Mouse (Mus musculus) kidney, postnatal 10 days (tissue): ENCODE results near the gene Nrbp1.
"Not testable (repeated sequence)": the region's sequence is repeated elsewhere in the genome, so short reads cannot be mapped to it uniquely, and the experiment has no call there.

ENCODE experiments used
- DNase-seq: peaks from one replicate; pipeline ENCODE4 v3.0.0; 2021; ENCODE audit warnings: mixed read lengths

Gene Nrbp1

DNA sequence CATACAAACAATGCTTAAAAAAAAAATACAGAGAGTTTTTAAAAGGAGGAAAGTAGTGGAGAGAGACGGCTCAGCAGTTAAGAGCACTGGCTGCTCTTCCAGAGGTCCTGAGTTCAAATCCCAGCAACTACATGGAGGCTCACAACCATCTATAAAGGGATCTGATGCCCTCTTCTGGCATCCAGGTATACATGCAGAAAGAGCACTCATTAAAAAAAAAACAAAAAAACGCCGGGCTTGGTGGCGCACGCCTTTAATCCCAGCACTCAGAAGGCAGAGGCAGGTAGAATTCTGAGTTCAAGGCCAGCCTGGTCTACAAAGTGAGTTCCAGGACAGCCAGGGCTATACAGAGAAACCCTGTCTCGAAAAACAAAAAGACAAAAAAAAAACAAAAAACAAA, 24.1 kb upstream of the Nrbp1 start:
- DNase-seq: not testable (repeated sequence)

DNA sequence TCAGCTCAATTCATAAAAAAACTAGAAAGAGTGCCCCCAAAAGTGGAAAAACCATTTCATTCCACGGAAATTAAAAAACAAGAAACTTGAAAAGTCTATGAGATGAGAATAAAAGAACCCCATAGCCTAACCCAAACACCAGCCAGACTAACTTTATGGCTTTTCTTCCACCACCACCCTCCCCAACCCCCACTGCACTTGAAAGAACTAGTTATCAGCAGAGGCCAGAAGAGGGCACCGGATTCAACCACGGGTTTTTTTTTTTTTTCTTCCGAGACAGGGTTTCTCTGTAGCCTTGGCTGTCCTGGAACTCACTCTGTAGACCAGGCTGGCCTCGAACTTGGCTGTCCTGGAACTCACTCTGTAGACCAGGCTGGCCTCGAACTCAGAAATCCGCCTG, 22.4 kb upstream of the Nrbp1 start:
- DNase-seq: no peak

DNA sequence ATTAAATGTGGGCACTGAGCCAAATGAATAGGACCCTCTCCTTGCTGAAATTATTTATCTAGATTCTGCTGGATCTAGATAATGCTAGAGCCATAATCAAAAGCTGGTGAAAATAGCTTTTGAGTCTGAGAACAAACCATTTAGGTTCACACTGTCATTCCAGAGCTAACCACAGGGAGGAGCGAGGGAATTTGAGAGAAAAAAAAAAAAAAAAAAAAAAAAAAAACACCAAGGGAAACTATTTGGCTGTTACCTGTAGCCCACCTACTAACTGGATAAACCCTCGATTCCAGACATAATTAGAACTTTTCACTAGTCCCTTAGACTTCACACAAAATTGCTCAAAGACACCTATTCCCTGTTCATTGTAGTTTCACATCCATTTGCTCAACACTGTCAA, 21.6 kb upstream of the Nrbp1 start:
- DNase-seq: peak; percentile 45

DNA sequence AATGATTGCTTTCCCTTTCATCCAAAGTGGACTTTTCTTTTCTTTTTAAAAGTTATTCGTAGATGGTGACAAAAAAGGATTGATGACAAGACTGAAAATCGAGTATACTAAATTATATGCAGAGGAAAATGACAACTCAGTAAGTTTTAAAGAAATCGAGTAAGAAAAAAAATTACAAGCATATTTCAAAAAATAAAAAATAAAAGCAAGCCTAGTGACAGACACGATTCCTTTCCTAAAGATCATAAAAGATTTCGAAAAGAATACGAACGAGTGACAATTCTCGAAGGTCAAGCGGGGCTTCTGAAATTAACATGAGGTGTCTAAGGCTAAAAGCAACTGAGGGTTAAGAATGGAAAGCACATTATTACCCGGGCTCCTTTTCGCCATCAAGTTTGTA, 21.2 kb upstream of the Nrbp1 start:
- DNase-seq: no peak

DNA sequence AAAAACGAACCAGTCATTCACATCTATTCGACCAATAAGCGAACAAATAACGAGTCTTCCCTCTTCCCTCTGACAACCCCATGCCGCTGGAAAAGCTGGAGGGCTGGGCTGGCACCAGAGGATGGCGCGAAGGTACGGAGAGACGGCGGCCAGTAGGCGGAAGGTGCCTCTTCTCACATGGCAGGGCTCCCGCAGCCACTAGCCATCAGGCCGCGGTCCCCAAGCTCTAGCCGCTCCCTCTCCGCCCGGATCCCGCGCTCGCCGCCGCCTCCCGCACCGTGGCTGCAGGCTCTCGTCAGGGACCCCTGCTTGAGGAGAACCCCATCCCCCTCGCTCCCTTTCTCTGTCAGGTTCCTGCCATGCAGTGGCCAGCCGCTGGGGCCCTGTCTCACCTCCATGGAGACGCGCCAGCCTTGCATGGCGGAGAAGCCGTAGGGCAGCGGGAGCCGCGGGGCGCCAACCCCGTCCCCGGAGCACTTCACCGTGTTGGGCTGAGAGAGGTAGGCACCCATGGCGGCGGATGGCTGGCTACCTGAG, 20.7 kb upstream of the Nrbp1 start:
- peak; percentile 71 for DNase-seq

DNA sequence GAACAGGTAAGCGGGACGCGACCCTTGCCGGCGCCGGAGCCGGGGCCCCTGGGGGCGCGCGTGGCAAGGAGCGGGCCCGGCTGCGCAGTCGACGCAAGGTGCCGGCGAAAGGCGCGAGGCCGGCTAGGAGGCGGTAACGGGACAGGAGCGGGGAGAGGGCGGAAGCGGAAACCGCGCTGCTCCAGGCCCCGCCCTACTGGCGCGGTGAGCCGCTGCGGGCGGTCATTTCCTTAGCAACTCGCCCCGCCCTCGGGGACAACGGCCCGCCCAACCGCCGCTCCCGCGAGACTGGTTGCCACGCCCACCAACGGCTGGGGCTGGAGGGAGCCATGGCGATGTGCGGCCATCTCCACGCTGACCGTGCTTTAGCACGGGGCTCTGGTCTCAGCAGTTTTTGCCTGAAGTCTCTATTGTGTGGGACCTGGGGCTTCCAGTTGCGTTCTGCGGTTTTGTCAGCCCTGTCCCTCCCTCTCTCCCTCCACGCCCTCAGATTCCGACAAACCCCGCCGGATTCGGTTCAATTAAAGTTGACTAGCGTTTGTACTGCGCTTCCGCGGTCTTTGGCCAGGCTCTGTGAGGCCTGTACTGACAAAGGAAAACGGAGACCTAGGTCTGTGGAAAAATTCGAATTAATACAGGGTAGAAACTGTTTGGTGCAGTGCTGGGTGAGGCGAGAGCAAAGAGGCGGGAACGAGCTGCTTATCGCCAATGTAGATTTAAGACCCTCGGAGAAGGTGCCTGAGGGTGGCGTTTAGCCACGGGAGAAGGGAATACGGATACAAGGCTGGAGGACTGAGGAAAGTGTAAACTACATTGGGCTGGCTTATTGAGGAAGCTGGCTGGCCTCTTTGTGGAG, 20.0 kb upstream of the Nrbp1 start, which contains the start of gene Ppm1g:
Ppm1g (minus strand) TSS at position 240 of the 856 bp plus-strand sequence.
- DNase-seq: peak; percentile 99

DNA sequence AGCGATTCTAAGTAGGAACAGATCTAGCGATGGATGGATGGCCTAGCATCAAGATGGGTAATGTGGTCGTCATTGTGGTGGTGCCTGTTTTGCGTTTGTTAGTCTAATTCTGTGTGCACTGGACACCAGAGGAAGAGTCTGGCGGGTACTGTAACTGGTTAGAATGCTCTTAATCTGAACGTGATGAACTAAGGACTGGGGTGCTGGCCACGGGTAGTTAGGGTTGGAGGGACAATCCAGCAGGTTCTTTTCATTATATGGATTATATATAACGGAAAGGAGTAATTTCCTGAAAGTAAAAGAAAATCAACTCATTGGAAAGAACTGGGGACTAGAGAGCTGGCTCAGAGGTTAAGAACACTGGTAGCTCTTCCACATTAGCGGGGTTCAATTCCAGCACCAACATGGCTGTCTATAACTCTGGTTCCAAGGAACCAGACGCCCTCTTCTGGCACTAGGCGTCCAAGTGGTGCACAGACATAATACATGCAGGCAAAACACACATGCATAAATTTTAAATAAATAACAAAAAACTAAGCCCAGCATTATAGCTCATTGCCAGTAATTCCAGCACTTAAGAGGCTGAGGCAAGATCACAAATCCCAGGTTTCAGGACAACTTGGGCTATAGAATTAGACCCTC, 19.2 kb upstream of the Nrbp1 start:
- peak; percentile 69 for DNase-seq

DNA sequence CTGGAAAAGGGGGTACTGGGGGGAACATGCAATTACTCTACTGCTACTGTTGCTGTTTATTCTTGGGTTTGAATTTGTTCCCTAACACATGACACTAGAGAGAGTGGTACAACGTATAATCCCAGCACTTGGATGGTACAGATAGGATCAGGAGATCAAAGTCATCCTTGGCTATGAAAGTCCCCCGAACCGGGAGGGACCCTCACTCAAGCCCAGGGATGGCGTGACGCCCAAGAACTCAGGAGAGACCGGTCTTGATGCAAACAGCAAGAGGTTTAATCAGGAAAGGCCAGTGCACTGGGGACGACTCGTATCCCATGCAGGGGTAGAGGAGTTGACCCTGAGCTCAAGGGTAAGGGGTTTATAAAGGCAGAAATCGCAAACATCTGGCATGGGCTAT, 18.0 kb upstream of the Nrbp1 start:
- no peak for DNase-seq

DNA sequence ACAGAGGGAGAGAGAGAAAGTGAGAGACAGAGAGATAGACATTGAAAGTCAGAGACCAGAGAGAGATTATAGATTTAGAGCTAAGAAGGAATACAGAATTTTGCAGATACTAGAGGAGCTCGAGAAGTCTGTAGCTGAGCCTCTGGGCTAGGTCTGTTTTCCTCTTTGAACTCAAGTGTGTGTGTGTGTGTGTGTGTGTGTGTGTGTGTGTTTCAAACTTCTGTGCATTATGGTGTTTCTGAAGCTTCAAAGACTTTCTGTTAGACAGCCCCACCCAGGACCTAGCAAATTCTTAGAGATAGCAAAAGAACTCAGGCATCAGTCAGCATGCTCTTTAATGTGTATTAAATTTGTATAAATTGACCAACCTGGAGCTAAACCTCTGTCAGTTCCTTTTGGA, 14.0 kb upstream of the Nrbp1 start:
- no peak for DNase-seq

DNA sequence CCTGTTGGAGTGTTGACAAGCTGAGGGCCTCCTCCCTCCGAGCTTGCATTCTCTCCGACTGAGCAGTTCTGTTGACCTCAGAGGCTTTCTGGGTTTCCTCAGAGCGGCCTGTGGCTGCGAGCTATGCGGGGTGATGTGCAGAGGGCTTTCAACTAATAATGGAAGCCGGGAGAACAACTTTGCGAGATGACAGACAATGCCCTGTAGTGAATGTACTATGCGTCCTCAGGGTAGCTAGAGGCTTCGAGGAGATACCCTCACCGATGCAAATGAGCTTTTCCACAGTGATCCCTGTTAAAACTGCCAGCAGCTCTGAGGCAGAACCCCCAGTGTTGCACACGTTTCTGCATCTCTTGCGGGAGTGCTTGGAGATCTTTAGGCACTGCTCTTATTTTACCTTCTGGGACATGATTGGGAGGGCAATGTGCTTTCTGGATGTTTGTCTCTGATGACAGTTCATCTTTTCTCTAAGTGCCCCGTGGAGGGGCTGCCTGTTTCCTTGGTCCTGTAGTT, 914 bp downstream of the Nrbp1 start:
- DNase-seq: no peak

DNA sequence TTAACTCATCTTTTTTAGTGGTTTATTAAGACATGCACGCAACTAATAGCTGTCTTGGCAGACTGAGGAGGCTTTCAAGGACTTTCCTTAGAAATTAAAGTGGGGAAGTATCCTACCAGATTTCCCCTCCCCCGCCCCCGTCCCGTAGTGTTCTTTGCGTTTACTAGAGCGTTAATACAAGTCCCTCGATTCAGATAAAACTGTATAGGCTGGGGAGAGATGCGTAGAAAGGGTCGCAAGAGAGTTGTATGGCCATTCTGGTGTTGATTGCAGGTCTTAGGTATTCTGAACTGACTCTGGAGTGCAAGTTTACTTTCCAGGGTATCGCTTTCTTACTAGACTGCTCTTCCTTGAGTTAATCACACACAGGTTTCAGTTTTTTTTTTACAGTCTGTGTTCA, 1.5 kb downstream of the Nrbp1 start:
- no peak for DNase-seq

DNA sequence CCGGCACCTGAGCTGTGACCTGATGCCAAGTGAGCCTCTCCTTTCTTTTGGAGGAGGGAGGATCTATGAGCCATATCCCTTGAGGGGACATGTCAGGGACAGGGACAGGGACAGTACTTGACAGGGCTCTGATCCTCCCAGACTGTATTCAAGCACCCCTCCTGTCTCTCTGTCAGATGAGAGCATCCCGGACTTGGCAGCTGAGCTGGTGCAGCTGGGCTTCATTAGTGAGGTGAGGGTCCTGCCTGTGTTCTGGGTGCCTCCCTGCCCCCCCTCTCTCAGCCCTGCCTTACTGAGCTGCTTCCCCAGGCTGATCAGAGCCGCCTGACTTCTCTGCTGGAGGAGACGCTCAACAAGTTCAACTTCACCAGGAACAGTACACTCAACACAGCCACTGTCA, 10.1 kb downstream of the Nrbp1 start:
- DNase-seq: no peak

DNA sequence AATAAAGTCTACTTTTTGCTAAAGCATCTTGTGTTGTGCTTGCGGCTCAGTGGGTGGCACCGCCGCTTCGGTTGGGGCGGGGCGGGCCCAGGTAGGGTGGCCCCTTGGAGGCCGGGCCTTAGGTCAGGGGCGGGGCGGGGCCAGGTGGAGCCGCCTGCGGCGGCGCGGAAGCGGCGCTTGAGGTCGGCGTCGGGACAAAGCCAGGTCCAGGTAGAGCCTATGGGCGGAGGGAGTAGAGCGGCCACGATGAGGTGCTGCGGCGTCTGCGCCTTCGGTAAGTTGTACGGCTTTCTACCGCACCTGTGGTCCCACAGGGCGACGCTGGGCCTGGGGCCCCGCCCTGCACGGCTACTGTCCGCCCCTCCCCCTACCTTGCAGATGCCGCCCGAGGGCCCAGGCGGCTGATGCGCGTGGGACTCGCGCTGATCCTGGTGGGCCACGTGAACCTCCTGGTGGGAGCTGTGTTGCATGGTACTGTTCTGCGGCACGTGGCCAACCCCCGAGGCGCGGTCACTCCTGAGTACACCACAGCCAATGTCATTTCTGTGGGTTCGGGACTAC, 11.0 kb downstream of the Nrbp1 start, which contains the start of gene Krtcap3:
Krtcap3 (plus strand) TSS at position 151 of the 561 bp plus-strand sequence.
- DNase-seq: peak; percentile 79

DNA sequence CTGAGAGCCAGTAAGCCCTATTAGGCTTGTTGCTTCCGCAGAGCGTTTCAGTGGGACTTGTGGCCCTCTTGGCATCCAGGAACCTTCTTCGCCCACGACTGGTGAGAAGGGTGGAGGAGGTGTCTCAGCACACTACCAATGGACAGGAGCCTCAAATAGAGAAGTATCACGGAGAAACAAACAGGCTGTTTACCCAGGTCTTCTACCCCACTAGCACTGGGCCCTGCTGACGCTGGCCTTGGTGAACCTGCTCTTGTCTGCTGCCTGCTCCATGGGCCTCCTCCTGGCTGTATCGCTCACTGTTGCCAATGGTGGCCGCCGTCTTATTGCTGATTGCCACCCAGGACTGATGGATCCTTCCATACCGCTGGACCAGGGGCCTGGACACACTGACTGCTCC, 11.5 kb downstream of the Nrbp1 start:
- no peak for DNase-seq

DNA sequence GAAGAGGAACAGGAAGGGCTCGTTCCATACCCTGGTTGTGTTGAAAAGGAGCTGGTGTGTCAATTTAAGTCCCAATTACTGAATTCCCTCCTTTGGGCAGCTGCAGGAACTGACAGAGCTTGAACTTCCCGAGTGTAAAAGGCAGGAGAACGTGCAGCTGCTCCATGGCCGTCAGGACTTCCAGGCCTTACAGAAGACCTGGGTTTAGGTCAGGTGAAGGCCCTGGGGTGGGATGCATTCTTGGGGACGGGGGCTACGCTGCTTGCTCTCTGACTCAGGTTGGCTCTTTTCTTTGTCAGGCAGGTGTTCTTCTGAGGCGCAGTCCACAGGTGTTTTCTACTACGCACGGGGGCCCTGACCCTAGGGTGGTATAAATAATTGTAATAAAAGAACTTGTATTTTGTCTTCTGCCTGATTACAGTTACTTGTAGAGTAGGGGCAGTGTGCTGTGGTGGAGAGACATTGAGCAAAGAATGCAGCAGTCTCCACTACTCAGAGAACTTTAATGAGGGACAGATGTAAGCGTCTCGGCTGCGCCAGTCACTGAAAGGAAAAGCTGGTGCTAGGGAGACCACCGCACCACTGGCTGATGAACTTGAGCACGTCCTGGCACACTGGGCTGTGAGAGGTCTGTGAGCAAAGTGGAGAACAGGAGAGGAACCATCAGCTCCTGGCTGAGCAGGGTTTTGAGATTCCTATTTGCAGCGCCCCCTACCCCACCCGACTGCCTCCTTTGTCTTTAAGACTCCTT, 12.3 kb downstream of the Nrbp1 start:
- no peak for DNase-seq

DNA sequence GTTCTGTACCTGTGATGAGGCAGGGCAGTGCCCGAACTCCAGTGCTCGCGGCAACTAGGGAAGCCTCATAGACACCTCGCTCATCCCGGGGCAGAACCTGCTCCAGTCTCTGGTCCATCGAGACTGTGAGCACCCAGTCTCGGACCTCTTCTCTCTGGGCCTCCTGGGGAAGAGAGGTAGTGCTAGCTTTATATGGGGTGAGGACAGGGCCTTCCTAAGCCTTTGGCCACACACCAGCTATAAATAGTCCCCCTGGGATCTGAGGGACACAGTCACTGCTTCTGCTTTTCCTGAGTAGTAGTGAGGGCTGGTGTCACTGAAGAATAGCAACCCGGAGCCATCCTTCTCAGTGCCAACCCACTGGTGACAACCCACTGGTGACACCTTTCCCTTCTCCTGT, 13.1 kb downstream of the Nrbp1 start:
- DNase-seq: no peak

DNA sequence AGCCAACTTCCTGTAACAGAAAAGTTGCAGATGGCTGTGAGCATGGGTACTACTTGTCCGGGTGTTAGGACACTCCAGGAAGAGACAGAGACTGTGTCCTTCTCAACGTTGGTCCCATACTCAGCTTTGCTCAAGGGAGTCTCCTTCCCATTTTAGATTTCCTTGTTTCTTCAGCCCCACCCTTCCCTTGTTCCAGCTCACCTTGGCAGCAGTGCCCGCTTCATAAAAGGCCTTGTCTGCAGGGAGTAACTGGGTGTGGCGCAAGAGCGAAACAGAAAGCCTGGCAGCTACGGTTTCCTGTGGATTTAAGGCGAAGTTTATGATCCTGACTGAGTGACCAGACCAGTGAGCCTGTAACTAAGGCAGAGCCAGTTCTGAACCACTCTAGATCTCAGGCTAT, 13.8 kb downstream of the Nrbp1 start:
- peak; percentile 42 for DNase-seq

DNA sequence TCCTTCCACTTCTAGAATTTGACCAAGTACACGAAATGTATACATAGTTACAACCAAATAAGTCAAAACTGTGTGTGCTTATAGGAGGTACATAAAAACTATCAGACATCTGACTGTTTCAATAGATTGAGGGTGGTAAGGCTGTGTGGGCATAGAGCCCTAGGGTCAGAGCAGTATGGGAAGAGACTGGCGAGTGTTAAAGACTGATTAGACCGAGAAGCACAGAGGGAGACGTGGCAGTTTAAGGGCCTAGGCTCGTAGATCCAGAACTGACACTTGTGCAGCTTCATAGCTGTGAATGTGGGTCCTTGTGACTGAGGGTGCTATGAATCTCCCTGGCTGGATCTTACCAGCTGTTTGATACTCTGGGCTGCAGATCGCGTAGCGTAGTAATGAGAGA, 14.2 kb downstream of the Nrbp1 start:
- DNase-seq: no peak

DNA sequence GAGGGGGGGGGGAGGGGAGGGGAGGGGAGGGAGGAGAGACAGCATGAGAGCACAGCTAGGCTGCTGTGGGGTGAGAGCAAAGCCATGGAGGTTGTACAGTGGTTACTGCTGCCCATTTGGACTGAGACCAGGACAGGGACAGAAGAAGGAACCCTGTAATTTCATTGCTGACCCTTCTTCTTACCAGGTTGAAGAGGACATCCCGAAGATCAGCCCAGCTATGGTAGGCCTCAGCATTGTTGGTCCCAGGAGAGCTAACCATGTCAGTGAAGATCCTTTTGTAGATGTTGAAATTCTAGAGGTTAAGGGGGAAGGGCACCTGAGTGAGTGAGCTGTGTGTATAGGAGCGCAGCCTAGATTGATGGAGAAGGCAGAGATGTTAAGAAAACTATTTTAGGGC, 14.7 kb downstream of the Nrbp1 start:
- no peak for DNase-seq

DNA sequence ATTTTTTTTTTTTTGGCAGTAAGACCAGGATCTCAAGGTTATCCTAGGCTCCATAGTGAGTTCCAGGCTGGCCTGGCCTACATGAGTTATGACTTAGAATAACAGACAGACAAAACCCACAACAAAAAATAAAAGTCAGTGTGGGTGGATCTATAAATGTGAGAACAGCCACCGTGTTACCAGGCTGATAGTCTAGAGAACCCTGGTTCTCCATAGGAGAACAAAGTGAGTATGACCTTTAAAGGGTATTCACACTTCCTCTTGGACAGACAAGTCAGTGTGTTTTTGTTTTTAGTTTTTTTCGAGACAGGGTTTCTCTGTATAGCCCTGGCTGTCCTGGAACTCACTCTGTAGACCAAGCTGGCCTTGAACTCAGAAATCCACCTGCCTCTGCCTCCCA, 15.3 kb downstream of the Nrbp1 start:
- DNase-seq: no peak

DNA sequence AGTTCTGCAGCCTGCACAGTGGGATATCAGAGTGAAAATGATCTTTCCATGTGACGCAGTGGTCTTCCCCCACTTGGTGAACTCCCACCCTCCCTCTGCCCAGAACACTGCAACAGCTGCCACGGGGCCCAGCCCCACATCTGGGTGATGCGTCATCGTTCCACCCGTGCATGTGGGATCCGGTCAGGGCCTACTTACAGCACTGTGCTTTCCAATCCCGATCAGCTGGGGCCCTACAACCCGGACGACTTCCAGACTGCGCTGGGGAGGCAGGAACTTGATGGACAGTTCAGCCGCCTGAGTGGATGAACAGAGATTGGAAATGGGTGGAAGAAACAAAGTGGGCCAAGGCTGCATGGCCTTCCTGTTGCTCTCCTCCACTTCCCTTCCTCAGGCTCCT, 17.0 kb downstream of the Nrbp1 start:
- no peak for DNase-seq

DNA sequence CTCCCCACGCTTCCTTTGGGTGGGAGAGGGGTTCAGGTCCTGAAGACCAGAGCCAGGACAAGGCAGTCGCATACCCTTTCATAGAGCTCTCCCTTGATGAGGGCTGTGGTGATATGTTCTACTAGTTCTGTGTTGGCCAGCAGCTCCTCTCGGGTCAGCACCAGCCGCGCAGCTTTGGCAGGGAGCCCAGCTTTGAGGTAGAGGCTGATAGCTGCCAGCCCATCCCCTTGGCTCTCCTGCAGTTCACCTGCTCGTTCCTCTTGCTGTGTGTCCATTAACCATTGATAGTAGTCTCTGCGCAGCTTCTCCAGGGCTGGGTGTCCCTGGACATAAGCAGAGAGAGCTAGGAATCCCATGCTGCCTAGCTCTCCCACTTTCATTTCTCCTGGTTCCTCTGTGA, 25.4 kb downstream of the Nrbp1 start:
- no peak for DNase-seq

DNA sequence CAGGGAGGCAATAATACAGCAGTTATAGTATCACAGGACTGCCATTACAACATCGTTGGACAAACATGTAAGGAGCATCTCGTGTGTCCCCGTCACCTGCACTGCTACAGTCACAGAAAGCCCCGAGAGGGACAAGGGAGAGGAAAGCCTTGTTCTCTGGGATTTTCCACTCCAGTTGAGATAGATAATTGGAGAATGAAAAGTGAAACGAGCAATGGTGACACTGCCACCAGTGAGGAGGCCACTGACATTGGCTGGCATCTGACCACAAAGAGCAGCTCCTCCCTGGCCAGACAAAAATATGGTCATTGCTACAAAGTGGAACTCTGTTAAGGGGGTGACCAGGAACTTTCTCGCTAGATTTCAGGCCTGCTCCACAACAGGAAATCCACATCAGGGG, 27.0 kb downstream of the Nrbp1 start:
- no peak for DNase-seq
